Mouse (Mus musculus) granulocyte monocyte progenitor cell, adult 5-6 weeks (primary cell): ENCODE data around the gene C2. TPM values are rescaled to one million over a fixed set of nuclear protein-coding genes. Genes with fewer than 3 reads are reported as not detected.
A peak's percentile ranks its signal among the peaks of the same experiment; 100 is the strongest.
"Not testable (repeated sequence)": the region's sequence is repeated elsewhere in the genome, so short reads cannot be mapped to it uniquely, and the experiment has no call there.

Experiments
- ATAC-seq: replicated peaks from 2 replicates; pipeline ENCODE4 v1.8.0; 2016; ENCODE audit warnings: mild to moderate bottlenecking, moderate TSS enrichment, inconsistent platforms; ENCODE audit not compliant: poor library complexity, severe bottlenecking
- total RNA-seq, 2 experiments: library from RNA; stranded (forward) in 1 of 2; stranded (reverse) in 1 of 2; fragments of 200-712, 200-1000 nt in 1 of 2; fragments of >200 nt in 1 of 2; fragmentation: Nextera tagmentation in 1 of 2; gene quantifications; 2 replicates each; pipeline ENCODE4 v1.2.3; 2014 to 2017

Gene C2
- total RNA-seq, 2 experiments from 2014 or later, result 7.7 TPM; not detected in 1

DNA sequence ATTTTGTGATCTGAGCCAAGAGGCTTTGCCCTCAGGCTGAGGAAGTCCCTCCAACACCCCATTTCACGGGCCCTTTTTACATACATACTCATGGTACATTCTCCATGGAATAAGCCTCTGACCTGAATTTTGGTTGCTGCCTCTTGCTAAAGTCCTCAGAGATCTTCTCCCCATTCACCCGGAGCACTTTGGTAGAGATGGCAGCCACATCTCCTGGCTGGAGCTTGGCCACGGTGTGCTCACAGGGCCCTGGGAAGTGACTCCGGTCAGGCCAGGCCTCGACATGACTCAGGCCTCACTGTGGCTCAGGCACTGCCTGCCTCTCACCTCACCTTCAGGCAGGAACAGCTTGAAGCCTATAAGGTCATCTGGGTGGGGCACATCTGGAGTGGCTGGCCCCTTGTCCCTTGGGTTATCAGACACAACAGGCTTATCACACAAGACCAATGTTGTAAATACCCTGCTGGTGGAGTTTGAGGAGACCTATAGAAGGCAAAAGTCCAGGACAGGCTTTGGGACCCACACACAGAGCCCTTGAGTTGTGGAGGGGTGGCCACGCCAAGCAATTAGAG lies 57.2 kb downstream of the C2 start:
- no peak for ATAC-seq

DNA sequence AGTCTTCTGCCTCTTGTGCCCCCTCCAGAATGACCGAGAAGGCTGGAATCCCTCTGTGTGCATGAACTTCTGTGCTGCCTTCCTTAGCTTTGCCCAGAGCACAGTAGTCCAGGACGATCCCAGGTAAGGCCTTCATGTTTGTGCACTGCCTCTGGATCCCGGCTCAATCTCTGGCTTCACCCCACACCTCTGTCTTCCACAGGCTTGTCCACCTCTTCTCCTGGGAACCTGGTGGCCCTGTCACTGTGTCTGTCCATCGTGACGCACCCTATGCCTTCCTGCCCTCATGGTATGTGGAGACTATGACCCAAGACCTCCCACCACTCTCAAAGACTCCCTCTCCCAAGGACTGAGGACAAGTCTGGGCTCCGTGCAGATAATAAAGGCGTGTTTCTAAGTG lies 59.3 kb downstream of the C2 start:
- ATAC-seq, result no peak

DNA sequence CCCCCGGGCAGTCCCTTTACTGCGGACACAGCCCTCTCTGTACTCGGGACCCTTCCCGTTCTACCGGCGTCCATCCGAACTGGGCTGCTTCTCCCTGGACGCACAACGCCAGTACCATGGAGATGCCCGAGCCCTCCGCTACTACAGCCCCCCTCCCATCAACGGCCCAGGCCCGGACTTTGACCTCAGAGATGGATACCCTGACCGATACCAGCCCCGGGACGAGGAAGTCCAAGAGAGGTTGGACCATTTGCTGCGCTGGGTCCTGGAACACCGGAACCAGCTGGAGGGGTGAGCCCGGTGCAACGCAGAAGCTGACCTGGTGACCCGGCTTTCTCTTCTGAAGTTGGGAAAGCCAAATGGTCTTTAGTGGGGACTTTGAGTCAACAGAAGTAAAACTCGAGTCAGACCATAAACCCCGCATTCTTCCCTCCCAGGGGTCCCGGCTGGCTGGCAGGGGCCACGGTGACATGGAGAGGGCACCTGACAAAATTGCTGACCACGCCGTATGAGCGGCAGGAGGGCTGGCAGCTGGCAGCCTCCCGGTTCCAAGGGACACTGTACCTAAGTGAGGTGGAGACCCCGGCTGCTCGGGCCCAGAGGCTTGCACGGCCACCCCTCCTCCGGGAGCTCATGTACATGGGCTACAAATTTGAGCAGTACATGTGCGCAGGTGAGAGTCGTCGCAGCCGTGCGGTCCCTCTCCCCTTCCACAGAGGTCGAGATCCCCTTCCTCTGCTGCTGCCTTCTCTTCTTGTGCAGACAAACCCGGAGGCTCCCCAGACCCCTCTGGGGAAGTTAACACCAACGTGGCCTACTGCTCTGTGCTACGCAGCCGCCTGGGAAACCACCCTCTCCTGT lies 60.4 kb downstream of the C2 start:
- ATAC-seq, result no peak

DNA sequence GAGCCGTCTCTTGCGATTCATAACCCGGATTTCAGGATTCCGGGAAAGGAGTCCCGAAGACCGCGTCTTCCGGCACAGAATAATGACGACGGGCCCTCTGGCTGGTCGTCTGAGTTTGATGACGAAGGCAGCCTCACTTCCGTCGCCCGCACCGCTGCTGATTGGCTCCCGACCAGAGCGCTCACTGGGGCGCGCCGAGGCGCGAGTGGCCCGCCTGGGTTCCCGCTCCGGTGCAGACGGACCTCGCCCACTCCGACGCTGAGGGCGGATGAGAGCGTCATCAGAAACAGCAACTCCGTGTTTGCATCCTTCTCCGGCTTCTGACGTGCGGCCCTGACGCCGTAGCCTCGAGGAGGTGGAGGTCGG lies 61.2 kb downstream of the C2 start, which contains the start of the genes Stk19 and Dxo:
Gene Stk19, minus strand, starts transcription at position 90 of the 366 bp plus-strand sequence.
Gene Dxo, plus strand, starts transcription at position 164 of the 366 bp plus-strand sequence.
- peak; percentile 96 for ATAC-seq

DNA sequence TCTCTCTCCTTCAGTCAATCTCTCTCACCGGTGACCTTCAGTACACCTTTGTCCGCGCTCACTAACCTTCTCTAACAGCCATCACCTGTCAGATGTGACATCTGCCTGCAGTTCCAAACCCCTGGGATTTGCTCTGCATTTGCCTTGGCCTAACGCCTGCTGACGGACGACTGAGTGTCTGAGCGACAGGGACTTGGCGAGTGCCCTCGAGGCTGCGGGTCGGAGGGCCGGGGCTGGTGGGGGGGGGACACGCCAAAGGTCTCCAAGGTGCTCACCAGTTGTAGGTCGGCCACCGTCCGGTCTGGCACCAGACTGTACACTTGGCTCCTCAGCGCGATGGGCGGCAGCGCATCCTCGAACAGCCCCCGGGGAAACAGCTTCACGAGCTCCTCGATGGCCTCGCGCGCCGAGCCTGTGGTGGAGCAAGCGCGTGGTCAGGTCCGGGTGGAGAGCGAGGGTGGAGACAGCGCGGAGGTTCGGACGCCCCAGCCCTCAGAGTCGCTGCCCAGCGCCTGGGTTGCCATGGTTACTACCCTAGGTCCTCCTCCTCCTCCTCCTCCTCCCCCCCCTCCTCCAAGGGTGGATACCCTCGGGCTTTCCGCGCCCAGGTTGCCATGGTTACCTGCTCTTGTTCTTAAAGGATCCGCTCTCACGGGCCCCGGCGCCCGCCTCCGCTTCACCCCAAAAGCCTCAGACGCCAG lies 61.8 kb downstream of the C2 start:
- ATAC-seq, result peak; percentile 63

DNA sequence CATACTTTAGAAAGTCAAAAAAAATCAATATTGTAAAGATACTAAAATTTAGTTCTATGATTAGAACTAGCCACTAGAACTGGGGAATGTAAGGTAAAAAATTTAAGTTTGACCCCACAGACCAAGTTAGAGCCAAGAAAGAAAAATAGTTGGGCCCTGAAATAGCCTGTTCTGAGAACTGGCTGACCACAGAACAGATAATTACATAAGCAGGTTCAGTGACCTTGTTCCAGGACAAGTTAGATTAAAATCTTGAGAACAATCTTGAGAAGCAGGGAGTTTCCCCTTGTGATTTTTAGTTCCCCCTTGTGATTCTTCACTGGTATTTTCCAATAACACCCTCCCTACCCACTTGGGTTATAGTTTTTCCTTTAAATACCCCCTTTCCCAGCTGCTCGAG lies 67.3 kb downstream of the C2 start:
- not testable (repeated sequence) for ATAC-seq

DNA sequence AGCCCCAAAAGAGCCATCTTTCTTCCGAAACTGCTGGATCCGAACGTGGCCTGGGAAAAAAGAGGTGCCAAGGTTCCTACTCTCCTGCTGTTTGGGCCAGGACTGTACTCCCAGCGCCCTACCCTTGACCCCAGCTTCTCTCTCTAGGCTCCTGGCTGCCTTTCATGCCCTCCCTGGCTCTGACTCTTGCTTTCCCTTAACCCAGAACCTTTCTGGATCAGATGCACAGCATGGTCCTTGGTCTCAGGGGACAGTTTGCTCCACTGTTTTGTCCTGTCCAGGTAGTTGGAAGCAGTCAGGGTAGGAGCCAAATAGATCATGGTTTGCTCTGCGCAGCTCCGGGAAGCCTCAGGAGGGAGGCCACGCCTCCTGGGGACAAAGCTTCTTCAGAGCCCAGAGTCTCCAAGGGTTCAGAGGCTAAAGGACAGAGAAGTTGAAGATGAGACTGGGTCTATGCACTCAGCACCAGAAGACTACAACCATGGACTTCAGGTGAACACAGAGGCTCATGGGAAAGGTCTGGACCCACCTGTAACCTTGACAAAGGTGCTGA lies 83.2 kb downstream of the C2 start:
- ATAC-seq, result no peak

DNA sequence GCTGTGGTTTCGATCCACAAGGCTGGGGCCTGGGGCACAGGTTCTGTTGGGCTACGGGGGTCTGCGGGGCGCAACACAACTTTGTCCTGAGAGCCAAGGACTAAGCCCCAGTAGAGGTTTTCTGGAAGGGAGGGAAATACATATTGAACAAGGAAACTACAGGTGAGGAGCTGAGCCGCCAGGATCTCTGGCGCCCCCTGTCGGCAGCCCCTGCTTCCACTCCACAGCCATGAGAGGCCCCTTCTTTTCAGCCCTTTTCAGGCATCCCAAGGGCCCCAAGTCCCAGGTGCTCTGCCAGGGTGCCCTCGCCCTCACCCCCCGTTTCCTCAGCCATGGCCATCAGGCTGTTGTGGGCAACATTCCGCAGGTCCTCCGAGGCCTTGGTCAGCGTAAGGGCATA lies 84.3 kb downstream of the C2 start:
- ATAC-seq, result not testable (repeated sequence)

Other genes with a start within 250 kb of the C2 start
Only the 30 nearest of the 37 such genes appear.
- 0.23 TPM in 1 of 2 replicates, not detected in the other for gene C4b, start 154.4 kb downstream of the C2 start, total RNA-seq (2014; fragmentation: Nextera tagmentation)
- gene C4b, start 154.4 kb downstream of the C2 start, total RNA-seq (2017), result 0.09 TPM in 1 of 2 replicates, not detected in the other
- gene Cyp21a1, start 93.7 kb downstream of the C2 start, total RNA-seq (2014; fragmentation: Nextera tagmentation), result not detected in 2 replicates
- not detected in 2 replicates for gene Cyp21a1, start 93.7 kb downstream of the C2 start, total RNA-seq (2017)
- gene Stk19, start 61.3 kb downstream of the C2 start, total RNA-seq (2014; fragmentation: Nextera tagmentation), result 24.0 and 47.6 TPM in 2 replicates
- gene Stk19, start 61.3 kb downstream of the C2 start, total RNA-seq (2017), result 23.1 and 29.0 TPM in 2 replicates
- 28.3 and 50.7 TPM in 2 replicates for gene Dxo, start 61.2 kb downstream of the C2 start, total RNA-seq (2014; fragmentation: Nextera tagmentation)
- 30.2 and 32.1 TPM in 2 replicates for gene Dxo, start 61.2 kb downstream of the C2 start, total RNA-seq (2017)
- gene Skiv2l, start 48.1 kb downstream of the C2 start, total RNA-seq (2014; fragmentation: Nextera tagmentation), result 31.1 and 48.4 TPM in 2 replicates
- gene Skiv2l, start 48.1 kb downstream of the C2 start, total RNA-seq (2017), result 29.3 and 43.9 TPM in 2 replicates
- 53.3 and 54.5 TPM in 2 replicates for gene Nelfe, start 47.9 kb downstream of the C2 start, total RNA-seq (2014; fragmentation: Nextera tagmentation)
- gene Nelfe, start 47.9 kb downstream of the C2 start, total RNA-seq (2017), result 37.1 and 57.3 TPM in 2 replicates
- not detected in 2 replicates for gene Cfb, start 35.7 kb downstream of the C2 start, total RNA-seq (2014; fragmentation: Nextera tagmentation)
- not detected in 2 replicates for gene Cfb, start 35.7 kb downstream of the C2 start, total RNA-seq (2017)
- 12.2 and 14.2 TPM in 2 replicates for gene Zbtb12, start 18.8 kb downstream of the C2 start, total RNA-seq (2014; fragmentation: Nextera tagmentation)
- 13.3 and 15.3 TPM in 2 replicates for gene Zbtb12, start 18.8 kb downstream of the C2 start, total RNA-seq (2017)
- gene Gm20547, start 16.2 kb downstream of the C2 start, total RNA-seq (2014; fragmentation: Nextera tagmentation), result not detected in 2 replicates
- gene Gm20547, start 16.2 kb downstream of the C2 start, total RNA-seq (2017), result not detected in 2 replicates
- gene Ehmt2, start 204 bp upstream of the C2 start, total RNA-seq (2014; fragmentation: Nextera tagmentation), result 78.2 and 87.0 TPM in 2 replicates
- gene Ehmt2, start 204 bp upstream of the C2 start, total RNA-seq (2017), result 90.9 and 120 TPM in 2 replicates
- gene Slc44a4, start 16.2 kb upstream of the C2 start, total RNA-seq (2014; fragmentation: Nextera tagmentation), result 0.41 TPM in 1 of 2 replicates, not detected in the other
- 0.78 and 1.8 TPM in 2 replicates for gene Slc44a4, start 16.2 kb upstream of the C2 start, total RNA-seq (2017)
- gene Neu1, start 33.0 kb upstream of the C2 start, total RNA-seq (2014; fragmentation: Nextera tagmentation), result 30.3 and 35.3 TPM in 2 replicates
- 27.0 and 32.4 TPM in 2 replicates for gene Neu1, start 33.0 kb upstream of the C2 start, total RNA-seq (2017)
- gene Hspa1b, start 61.0 kb upstream of the C2 start, total RNA-seq (2014; fragmentation: Nextera tagmentation), result 11.4 and 13.9 TPM in 2 replicates
- 67.7 and 68.3 TPM in 2 replicates for gene Hspa1b, start 61.0 kb upstream of the C2 start, total RNA-seq (2017)
- gene Gm20481, start 71.6 kb upstream of the C2 start, total RNA-seq (2014; fragmentation: Nextera tagmentation), result not detected in 2 replicates
- gene Gm20481, start 71.6 kb upstream of the C2 start, total RNA-seq (2017), result 0.34 and 1.4 TPM in 2 replicates
- gene Hspa1a, start 73.9 kb upstream of the C2 start, total RNA-seq (2014; fragmentation: Nextera tagmentation), result 5.5 and 6.2 TPM in 2 replicates
- 45.2 and 49.0 TPM in 2 replicates for gene Hspa1a, start 73.9 kb upstream of the C2 start, total RNA-seq (2017)
- gene Hspa1l, start 74.4 kb upstream of the C2 start, total RNA-seq (2014; fragmentation: Nextera tagmentation), result not detected in 2 replicates
- 0.09 TPM in 1 of 2 replicates, not detected in the other for gene Hspa1l, start 74.4 kb upstream of the C2 start, total RNA-seq (2017)
- 129 and 305 TPM in 2 replicates for gene Lsm2, start 83.6 kb upstream of the C2 start, total RNA-seq (2014; fragmentation: Nextera tagmentation)
- 42.0 and 71.6 TPM in 2 replicates for gene Lsm2, start 83.6 kb upstream of the C2 start, total RNA-seq (2017)
- gene Vars, start 102.7 kb upstream of the C2 start, total RNA-seq (2014; fragmentation: Nextera tagmentation), result 75.6 and 150 TPM in 2 replicates
- gene Vars, start 102.7 kb upstream of the C2 start, total RNA-seq (2017), result 174 and 181 TPM in 2 replicates
- gene Vwa7, start 118.3 kb upstream of the C2 start, total RNA-seq (2014; fragmentation: Nextera tagmentation), result 0.11 and 0.19 TPM in 2 replicates
- not detected in 2 replicates for gene Vwa7, start 118.3 kb upstream of the C2 start, total RNA-seq (2017)
- gene Sapcd1, start 129.8 kb upstream of the C2 start, total RNA-seq (2014; fragmentation: Nextera tagmentation), result 2.5 TPM in 1 of 2 replicates, not detected in the other
- 0.90 TPM in 1 of 2 replicates, not detected in the other for gene Sapcd1, start 129.8 kb upstream of the C2 start, total RNA-seq (2017)
- gene Msh5, start 148.5 kb upstream of the C2 start, total RNA-seq (2014; fragmentation: Nextera tagmentation), result 0.19 and 6.8 TPM in 2 replicates
- 0.62 and 3.6 TPM in 2 replicates for gene Msh5, start 148.5 kb upstream of the C2 start, total RNA-seq (2017)
- 231 and 245 TPM in 2 replicates for gene Clic1, start 151.7 kb upstream of the C2 start, total RNA-seq (2014; fragmentation: Nextera tagmentation)
- gene Clic1, start 151.7 kb upstream of the C2 start, total RNA-seq (2017), result 268 and 347 TPM in 2 replicates
- 3.4 TPM in 1 of 2 replicates, not detected in the other for gene Ddah2, start 160.8 kb upstream of the C2 start, total RNA-seq (2014; fragmentation: Nextera tagmentation)
- 0.57 and 3.7 TPM in 2 replicates for gene Ddah2, start 160.8 kb upstream of the C2 start, total RNA-seq (2017)
- gene Ly6g6c, start 167.1 kb upstream of the C2 start, total RNA-seq (2014; fragmentation: Nextera tagmentation), result not detected in 2 replicates
- not detected in 2 replicates for gene Ly6g6c, start 167.1 kb upstream of the C2 start, total RNA-seq (2017)
- not detected in 2 replicates for gene Mpig6b, start 167.9 kb upstream of the C2 start, total RNA-seq (2014; fragmentation: Nextera tagmentation)
- not detected in 2 replicates for gene Mpig6b, start 167.9 kb upstream of the C2 start, total RNA-seq (2017)
- not detected in 2 replicates for gene Ly6g6e, start 178.6 kb upstream of the C2 start, total RNA-seq (2014; fragmentation: Nextera tagmentation)
- gene Ly6g6e, start 178.6 kb upstream of the C2 start, total RNA-seq (2017), result not detected in 2 replicates
- gene Ly6g6d, start 179.8 kb upstream of the C2 start, total RNA-seq (2014; fragmentation: Nextera tagmentation), result not detected in 2 replicates
- gene Ly6g6d, start 179.8 kb upstream of the C2 start, total RNA-seq (2017), result not detected in 2 replicates
- gene Ly6g6f, start 187.3 kb upstream of the C2 start, total RNA-seq (2014; fragmentation: Nextera tagmentation), result not detected in 2 replicates
- gene Ly6g6f, start 187.3 kb upstream of the C2 start, total RNA-seq (2017), result not detected in 2 replicates
- gene Abhd16a, start 191.0 kb upstream of the C2 start, total RNA-seq (2014; fragmentation: Nextera tagmentation), result 26.7 and 33.3 TPM in 2 replicates
- gene Abhd16a, start 191.0 kb upstream of the C2 start, total RNA-seq (2017), result 27.7 and 35.0 TPM in 2 replicates
- not detected in 2 replicates for gene Ly6g5c, start 210.0 kb upstream of the C2 start, total RNA-seq (2014; fragmentation: Nextera tagmentation)
- not detected in 2 replicates for gene Ly6g5c, start 210.0 kb upstream of the C2 start, total RNA-seq (2017)